Mouse (Mus musculus) bone marrow, adult 2 months (tissue): ENCODE measurements around the gene Cela1.

Source experiments
- CTCF ChIP-seq: fragments of 200-500 bp; IDR thresholded peaks from 2 replicates; pipeline ENCODE4 v1.5.1; 2011; ENCODE audit warnings: low read length, control low read depth; ENCODE audit not compliant: control insufficient read depth, insufficient read depth
- POLR2A ChIP-seq: fragments of 200-500 bp; IDR thresholded peaks from 2 replicates; pipeline ENCODE4 v1.6.1; 2011; ENCODE audit warnings: low read depth, mild to moderate bottlenecking, control low read depth, low read length, borderline replicate concordance; ENCODE audit not compliant: control insufficient read depth

DNA sequence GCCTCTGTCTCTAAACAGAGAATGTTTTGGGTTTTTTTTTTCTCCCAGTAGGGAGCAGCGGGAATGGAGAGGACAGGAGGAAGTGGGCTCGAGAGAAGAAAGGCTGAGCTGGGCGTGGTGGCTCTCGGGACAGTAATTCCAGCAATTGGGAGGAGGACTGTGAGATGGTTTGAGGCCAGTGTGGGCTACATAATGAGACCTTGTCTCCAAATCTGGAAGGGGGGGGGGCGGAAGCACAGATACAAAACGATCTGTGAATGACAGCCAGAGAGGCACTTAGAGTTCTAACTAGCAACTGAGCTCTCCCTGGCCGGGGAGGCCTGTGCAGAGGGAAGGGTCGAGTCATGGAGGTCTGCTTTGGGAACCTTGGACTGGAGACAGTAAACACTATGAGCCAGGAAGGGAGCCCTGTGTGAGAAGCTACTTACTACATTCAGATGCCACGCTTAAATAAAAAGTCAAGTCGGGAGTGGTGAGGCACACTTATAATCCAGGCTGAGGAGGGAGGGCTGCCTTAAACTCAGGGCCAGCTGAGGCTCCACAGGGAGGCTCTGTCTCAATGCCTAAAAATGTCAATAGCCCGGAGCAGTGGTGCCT lies 59.8 kb downstream of the Cela1 start:
- TF ChIP-seq POLR2A (no peak), CTCF (no peak)
